Mouse (Mus musculus) ES-E14 (cell line): Measurements from ENCODE around the gene Mycbp. TPM values are rescaled to one million over a fixed set of nuclear protein-coding genes. Genes with fewer than 3 reads are reported as not detected.

Experiments used
- DNase-seq: peaks from one replicate; pipeline ENCODE4 v3.0.0-alpha.2; 2013; ENCODE audit warnings: low read depth, low spot score
- H3K27ac ChIP-seq: 2 replicates; pipeline ENCODE4 v1.5.1; 2012; ENCODE audit warnings: low read depth, mild to moderate bottlenecking, low read length, moderate library complexity, mixed read lengths; ENCODE audit not compliant: poor library complexity, insufficient read depth, severe bottlenecking
- H3K36me3 ChIP-seq: 2 replicates; pipeline ENCODE4 v1.6.1; 2012; ENCODE audit warnings: mild to moderate bottlenecking, low read length, moderate library complexity, mixed read lengths; ENCODE audit not compliant: control insufficient read depth, poor library complexity, insufficient read depth, severe bottlenecking
- H3K4me1 ChIP-seq, 2 experiments: fragments of 150-350 bp in 1 of 2; sonication (generic) in 1 of 2; 2 replicates each; pipeline ENCODE4 v1.6.1; 2012; ENCODE audit warnings: low read length in 2 of 2, mild to moderate bottlenecking in 1 of 2, mixed read lengths in 1 of 2; ENCODE audit not compliant: control insufficient read depth in 2 of 2, insufficient read depth in 2 of 2, poor library complexity in 1 of 2
- H3K4me3 ChIP-seq, 2 experiments: fragments of 150-350 bp in 1 of 2; sonication (generic) in 1 of 2; 2 replicates each; pipeline ENCODE4 v1.5.1; 2012; ENCODE audit warnings: low read length in 2 of 2, low read depth in 1 of 2, mild to moderate bottlenecking in 1 of 2, mixed read lengths in 1 of 2; ENCODE audit not compliant: insufficient read depth in 1 of 2, poor library complexity in 1 of 2, severe bottlenecking in 1 of 2
- H3K9ac ChIP-seq: 2 replicates; pipeline ENCODE4 v1.6.1; 2012; ENCODE audit warnings: low read depth, mild to moderate bottlenecking, low read length, mixed read lengths; ENCODE audit not compliant: poor library complexity, insufficient read depth, severe bottlenecking
- H3K9me3 ChIP-seq: fragments of 150-350 bp; sonication (generic); 2 replicates; pipeline ENCODE4 v1.6.1; 2012; ENCODE audit warnings: low read depth, mild to moderate bottlenecking, low read length; ENCODE audit not compliant: control insufficient read depth, insufficient read depth
- CHD2 ChIP-seq: IDR thresholded peaks from 2 replicates; pipeline ENCODE4 v1.6.1; 2014; ENCODE audit warnings: mild to moderate bottlenecking, low read depth, low read length, inconsistent platforms
- HCFC1 ChIP-seq: IDR thresholded peaks from 2 replicates; pipeline ENCODE4 v1.6.1; 2012; ENCODE audit warnings: low read length, inconsistent platforms, borderline replicate concordance; ENCODE audit not compliant: insufficient read depth
- MAFK ChIP-seq: IDR thresholded peaks from 2 replicates; pipeline ENCODE4 v1.6.1; 2014; ENCODE audit warnings: mild to moderate bottlenecking, low read depth, low read length, inconsistent platforms; ENCODE audit not compliant: insufficient read depth
- ZC3H11A ChIP-seq: IDR thresholded peaks from 2 replicates; pipeline ENCODE4 v1.6.1; 2012; ENCODE audit warnings: low read depth, mild to moderate bottlenecking, inconsistent platforms, low read length, borderline replicate concordance
- ZNF384 ChIP-seq: IDR thresholded peaks from 2 replicates; pipeline ENCODE4 v1.6.1; 2012; ENCODE audit warnings: low read depth, low read length, inconsistent platforms
- in situ Hi-C, 2 experiments: fragments of 600-800 bp; cut with MboI; formaldehyde crosslinking; loops; one replicate each; pipeline ENCODE4 v1.15.1; 2025; ENCODE audit warnings: low sequenced_read_pairs in 2 of 2, inconsistent platforms in 1 of 2; ENCODE audit not compliant: unreplicated experiment in 2 of 2
- total RNA-seq: library from RNA; depleted of rRNA; stranded (reverse); fragments of 300-350 nt; gene quantifications from 2 replicates; pipeline ENCODE4 v1.2.3, GENCODE M21; 2012; rRNA removed

The Mycbp gene
- total RNA-seq, 1 experiment: 49.5 TPM

- Histone ChIP-seq H3K4me3 (no peak overlapping the region), H3K36me3 (no peaks in the 10 kb centered on the region), H3K4me1 (peaks cover 0 to 6% of the 10 kb centered on the region in 2 experiments; a peak in 2 of 4 replicates), H3K9ac (no peak overlapping the region), H3K27ac (no peak overlapping the region), H3K9me3 (no peaks in the 10 kb centered on the region)
- DNase-seq: no peak
- TF ChIP-seq HCFC1 (no peak), ZC3H11A (no peak), ZNF384 (no peak), MAFK (no peak), CHD2 (no peak)
- in situ Hi-C loops: loop anchor here (10.0 to 25.0 kb wide), 2 partner anchors 174 to 176 kb away; no protein-coding TSS in a partner anchor
Observed at GRCm38 (mm10) chr4:123960955-123961354, 56.3 kb downstream of the Mycbp start.

Other genes starting within 250 kb of the Mycbp start
- gene Macf1, start 220.5 kb upstream of the Mycbp start, total RNA-seq: 277 and 354 TPM in 2 replicates
- gene Ndufs5, start 186.6 kb upstream of the Mycbp start, total RNA-seq: 72.8 and 92.9 TPM in 2 replicates
- 30.8 and 32.1 TPM in 2 replicates for gene Akirin1, start 154.5 kb upstream of the Mycbp start, total RNA-seq
- 2.7 and 4.8 TPM in 2 replicates for gene Rhbdl2, start 117.0 kb upstream of the Mycbp start, total RNA-seq
- not detected in 2 replicates for gene 4933427I04Rik, start 45.2 kb upstream of the Mycbp start, total RNA-seq
- gene Rragc, start 12.6 kb downstream of the Mycbp start, total RNA-seq: 17.0 and 24.0 TPM in 2 replicates
- 1.8 and 2.4 TPM in 2 replicates for gene 4930535I16Rik, start 13.2 kb downstream of the Mycbp start, total RNA-seq